Mouse (Mus musculus) induced T-regulatory cell, adult 2 months (primary cell): ENCODE measurements around the gene E330009J07Rik.
A peak's percentile ranks its signal among the peaks of the same experiment; 100 is the strongest.

Experiments
- DNase-seq: peaks from one replicate; pipeline ENCODE4 v3.0.0-alpha.2; 2012; ENCODE audit warnings: low read depth

Gene E330009J07Rik

GRCm38 (mm10) chr6:40436047-40436483 is at the start of gene E330009J07Rik:
TSS of gene E330009J07Rik (minus strand) at chr6:40436135.
- DNase-seq: peak; percentile 84

GRCm38 (mm10) chr6:40482318-40482717 is 46.4 kb upstream of the E330009J07Rik start:
- DNase-seq: no peak

GRCm38 (mm10) chr6:40479705-40480104 is 43.8 kb upstream of the E330009J07Rik start:
- DNase-seq: peak; percentile 59

GRCm38 (mm10) chr6:40476132-40476531 is 40.2 kb upstream of the E330009J07Rik start:
- no peak for DNase-seq

GRCm38 (mm10) chr6:40471720-40472010 is 35.7 kb upstream of the E330009J07Rik start:
- DNase-seq: no peak

- DNase-seq: peak; percentile 97
These were observed 35.2 kb upstream of the E330009J07Rik start, which contains the start of gene Ssbp1 for GRCm38 (mm10) chr6:40470916-40471719. TSS of gene Ssbp1 (plus strand) at chr6:40471352.

GRCm38 (mm10) chr6:40465710-40466109 is 29.8 kb upstream of the E330009J07Rik start:
- peak; percentile 40 for DNase-seq

GRCm38 (mm10) chr6:40454436-40455041 is 18.6 kb upstream of the E330009J07Rik start:
- DNase-seq: peak; percentile 66

GRCm38 (mm10) chr6:40448626-40449025 is 12.7 kb upstream of the E330009J07Rik start:
- DNase-seq: no peak

- no peak for DNase-seq
These were observed 7.5 kb upstream of the E330009J07Rik start for GRCm38 (mm10) chr6:40443281-40443928.

- DNase-seq: peak; percentile 46
These were observed 5.8 kb upstream of the E330009J07Rik start for GRCm38 (mm10) chr6:40441755-40442154.

GRCm38 (mm10) chr6:40441276-40441675 is 5.3 kb upstream of the E330009J07Rik start:
- DNase-seq: no peak

GRCm38 (mm10) chr6:40439731-40440130 is 3.8 kb upstream of the E330009J07Rik start:
- DNase-seq: peak; percentile 74

GRCm38 (mm10) chr6:40438936-40439335 is 3.0 kb upstream of the E330009J07Rik start, which contains the start of gene Wee2:
TSS of gene Wee2 (plus strand) at chr6:40439088.
- no peak for DNase-seq

GRCm38 (mm10) chr6:40435151-40436046 is 536 bp downstream of the E330009J07Rik start:
- peak; percentile 60 for DNase-seq

GRCm38 (mm10) chr6:40434697-40435096 is 1.2 kb downstream of the E330009J07Rik start:
- no peak for DNase-seq

GRCm38 (mm10) chr6:40432346-40433275 is 3.3 kb downstream of the E330009J07Rik start:
- DNase-seq: peak; percentile 58

GRCm38 (mm10) chr6:40431812-40432211 is 4.1 kb downstream of the E330009J07Rik start:
- no peak for DNase-seq

GRCm38 (mm10) chr6:40431356-40431755 is 4.6 kb downstream of the E330009J07Rik start:
- DNase-seq: no peak

- no peak for DNase-seq
These were observed 5.1 kb downstream of the E330009J07Rik start for GRCm38 (mm10) chr6:40430878-40431277.

- no peak for DNase-seq
These were observed 5.7 kb downstream of the E330009J07Rik start for GRCm38 (mm10) chr6:40430251-40430650.
